Mouse (Mus musculus) midbrain, embryonic 16.5 days (tissue): ENCODE data around the gene Plekha7. TPM values are rescaled to one million over a fixed set of nuclear protein-coding genes. Genes with fewer than 3 reads are reported as not detected.

ENCODE experiments used
- ATAC-seq: fragments of 200-750 bp; cut with Nextera tagmentation; 2 replicates; pipeline ENCODE4 v1.8.0; 2017; ENCODE audit warnings: moderate TSS enrichment
- H3K27ac ChIP-seq: fragments of 300-500 bp; sonication (generic); 2 replicates; pipeline ENCODE4 v1.5.1; 2014; ENCODE audit warnings: mild to moderate bottlenecking, low read length, mixed read lengths
- H3K27me3 ChIP-seq: fragments of 300-500 bp; sonication (generic); 2 replicates; pipeline ENCODE4 v1.6.1; 2014; ENCODE audit warnings: low read depth, low read length, mixed read lengths; ENCODE audit not compliant: control insufficient read depth, insufficient read depth
- H3K36me3 ChIP-seq: fragments of 300-500 bp; sonication (generic); 2 replicates; pipeline ENCODE4 v1.6.1; 2014; ENCODE audit warnings: mild to moderate bottlenecking, low read length, moderate library complexity, mixed read lengths; ENCODE audit not compliant: control insufficient read depth, insufficient read depth
- H3K4me1 ChIP-seq: fragments of 300-500 bp; sonication (generic); 2 replicates; pipeline ENCODE4 v1.6.1; 2014; ENCODE audit warnings: mild to moderate bottlenecking, low read length, mixed read lengths; ENCODE audit not compliant: control insufficient read depth, insufficient read depth
- H3K4me2 ChIP-seq: fragments of 300-500 bp; sonication (generic); 2 replicates; pipeline ENCODE4 v1.6.1; 2014; ENCODE audit warnings: mild to moderate bottlenecking, low read length, mixed read lengths
- H3K4me3 ChIP-seq: fragments of 300-500 bp; sonication (generic); 2 replicates; pipeline ENCODE4 v1.5.1; 2014; ENCODE audit warnings: low read depth, mild to moderate bottlenecking, low read length, moderate library complexity, mixed read lengths
- H3K9ac ChIP-seq: fragments of 300-500 bp; sonication (generic); 2 replicates; pipeline ENCODE4 v1.6.1; 2014; ENCODE audit warnings: low read depth, low read length, mixed read lengths
- H3K9me3 ChIP-seq: fragments of 300-500 bp; sonication (generic); replicated peaks from 2 replicates; pipeline ENCODE4 v1.6.1; 2014; ENCODE audit warnings: mild to moderate bottlenecking, low read length, mixed read lengths; ENCODE audit not compliant: control insufficient read depth, poor library complexity, severe bottlenecking
- WGBS: fragments of 180-500 bp; shearing (Covaris S2); extraction: QIAGEN DNeasy Blood & Tissue Kit; methylation state at CpG from one replicate; pipeline ENCODE4 v1.1.7; 2014; 5-methylcytosine and 5-hydroxymethylcytosine counted together
- polyA plus RNA-seq: library from polyadenylated mRNA; unstranded; fragments of >200 nt; fragmentation: Nextera tagmentation; extraction: Ambion mirVana; gene quantifications from 2 replicates; pipeline ENCODE4 v1.2.1, GENCODE M21; 2015

Gene Plekha7
- polyA plus RNA-seq, 1 experiment from 2014 or later: 12.8 TPM

GRCm38 (mm10) chr7:116206806-116207571 lies 101.2 kb downstream of the Plekha7 start:
- Histone ChIP-seq H3K4me1 (peaks cover 16% of the 10 kb centered on the region), H3K27me3 (no peaks in the 10 kb centered on the region), H3K9me3 (no peaks in the 10 kb centered on the region), H3K36me3 (no peaks in the 10 kb centered on the region), H3K4me3 (no peak overlapping the region), H3K4me2 (no peak overlapping the region), H3K9ac (no peak overlapping the region), H3K27ac (no peak overlapping the region)
- no peak for ATAC-seq
- WGBS: 66% methylated on average over 7 of the region's 7 CpGs

- Histone ChIP-seq H3K4me1 (peaks cover 10% of the 10 kb centered on the region), H3K36me3 (no peaks in the 10 kb centered on the region), H3K27me3 (no peaks in the 10 kb centered on the region), H3K4me2 (no peak overlapping the region), H3K27ac (no peak overlapping the region), H3K4me3 (no peak overlapping the region), H3K9ac (no peak overlapping the region), H3K9me3 (no peaks in the 10 kb centered on the region)
- 89% methylated on average over 2 of the region's 2 CpGs for WGBS
- no peak for ATAC-seq
Measured at GRCm38 (mm10) chr7:116205451-116205850, 102.7 kb downstream of the Plekha7 start.

GRCm38 (mm10) chr7:116202033-116202681 lies 106.0 kb downstream of the Plekha7 start:
- Histone ChIP-seq H3K4me3 (no peak overlapping the region), H3K27me3 (no peaks in the 10 kb centered on the region), H3K9ac (no peak overlapping the region), H3K36me3 (no peaks in the 10 kb centered on the region), H3K4me2 (no peak overlapping the region), H3K9me3 (no peaks in the 10 kb centered on the region), H3K4me1 (no peaks in the 10 kb centered on the region), H3K27ac (no peak overlapping the region)
- 82% methylated on average over 10 of the region's 10 CpGs for WGBS
- no peak for ATAC-seq

GRCm38 (mm10) chr7:116200951-116201351 lies 107.2 kb downstream of the Plekha7 start:
- Histone ChIP-seq H3K4me3 (no peak overlapping the region), H3K27me3 (no peaks in the 10 kb centered on the region), H3K36me3 (no peaks in the 10 kb centered on the region), H3K27ac (no peak overlapping the region), H3K9me3 (no peaks in the 10 kb centered on the region), H3K9ac (no peak overlapping the region), H3K4me2 (no peak overlapping the region), H3K4me1 (no peaks in the 10 kb centered on the region)
- WGBS: 78% methylated on average over 1 of the region's 1 CpGs
- ATAC-seq: no peak

- no peaks in the 10 kb centered on the region for H3K27me3 ChIP-seq
- H3K4me3 ChIP-seq: no peak overlapping the region
- ATAC-seq: no peak
- no peak overlapping the region for H3K27ac ChIP-seq
- H3K4me1 ChIP-seq: no peaks in the 10 kb centered on the region
- WGBS: 77% methylated on average over 2 of the region's 2 CpGs
- no peak overlapping the region for H3K4me2 ChIP-seq
- H3K36me3 ChIP-seq: no peaks in the 10 kb centered on the region
- H3K9ac ChIP-seq: no peak overlapping the region
- H3K9me3 ChIP-seq: no peaks in the 10 kb centered on the region
Measured at GRCm38 (mm10) chr7:116200544-116200943, 107.6 kb downstream of the Plekha7 start.

- H3K4me3 ChIP-seq: no peak overlapping the region
- H3K9ac ChIP-seq: no peak overlapping the region
- ATAC-seq: no peak
- H3K27ac ChIP-seq: no peak overlapping the region
- H3K27me3 ChIP-seq: no peaks in the 10 kb centered on the region
- WGBS: 46% methylated on average over 2 of the region's 2 CpGs
- no peaks in the 10 kb centered on the region for H3K36me3 ChIP-seq
- H3K9me3 ChIP-seq: no peaks in the 10 kb centered on the region
- no peaks in the 10 kb centered on the region for H3K4me1 ChIP-seq
- no peak overlapping the region for H3K4me2 ChIP-seq
Measured at GRCm38 (mm10) chr7:116198902-116199301, 109.3 kb downstream of the Plekha7 start.

GRCm38 (mm10) chr7:116198407-116198806 lies 109.8 kb downstream of the Plekha7 start:
- Histone ChIP-seq H3K9ac (no peak overlapping the region), H3K36me3 (no peaks in the 10 kb centered on the region), H3K4me1 (no peaks in the 10 kb centered on the region), H3K27me3 (no peaks in the 10 kb centered on the region), H3K27ac (no peak overlapping the region), H3K4me3 (no peak overlapping the region), H3K9me3 (no peaks in the 10 kb centered on the region), H3K4me2 (no peak overlapping the region)
- no peak for ATAC-seq
- WGBS: 17% methylated on average over 7 of the region's 7 CpGs

GRCm38 (mm10) chr7:116196974-116197679 lies 111.0 kb downstream of the Plekha7 start:
- Histone ChIP-seq H3K4me1 (no peaks in the 10 kb centered on the region), H3K27ac (no peak overlapping the region), H3K36me3 (no peaks in the 10 kb centered on the region), H3K4me2 (no peak overlapping the region), H3K4me3 (no peak overlapping the region), H3K27me3 (no peaks in the 10 kb centered on the region), H3K9ac (no peak overlapping the region), H3K9me3 (no peaks in the 10 kb centered on the region)
- no peak for ATAC-seq
- WGBS: 55% methylated on average over 8 of the region's 8 CpGs

- H3K27me3 ChIP-seq: no peaks in the 10 kb centered on the region
- no peak overlapping the region for H3K27ac ChIP-seq
- no peak overlapping the region for H3K9ac ChIP-seq
- H3K4me3 ChIP-seq: no peak overlapping the region
- H3K9me3 ChIP-seq: no peaks in the 10 kb centered on the region
- peaks cover 11% of the 10 kb centered on the region for H3K4me1 ChIP-seq
- H3K36me3 ChIP-seq: no peaks in the 10 kb centered on the region
- 93% methylated on average over 7 of the region's 7 CpGs for WGBS
- ATAC-seq: no peak
- H3K4me2 ChIP-seq: no peak overlapping the region
Measured at GRCm38 (mm10) chr7:116194996-116195395, 113.2 kb downstream of the Plekha7 start.
